ENCODE assay signal across 8 mouse cellular contexts in genomic region chr2:92459921-92460707, GRCm38 (mm10). TPM values are rescaled to one million over a fixed set of nuclear protein-coding genes. Genes with fewer than 3 reads are reported as not detected.
DNase-seq lines count a peak whose midpoint lies in the region; ATAC-seq and TF ChIP-seq lines count a peak whose summit lies in the region.

Slc35c1 (minus strand) TSS chr2:92460538.

- peaks cover 8 to 28% of the 10 kb centered on the region in 2 experiments for H3K4me1 ChIP-seq in MEL (ENCODE audit: control insufficient read depth in 1 of 2, insufficient read depth in 2 of 2, low read length in 2 of 2)
- H3K4me1 ChIP-seq in embryonic facial prominence, embryonic 10.5 days: peaks cover 40% of the 10 kb centered on the region
- H3K4me1 ChIP-seq in lung, embryonic 14.5 days (ENCODE audit: insufficient read depth): peaks cover 5% of the 10 kb centered on the region; the same call in 1 of the 2 replicates
- H3K4me1 ChIP-seq in neural tube, embryonic 15.5 days: peaks cover 48% of the 10 kb centered on the region

- intact Hi-C loops in heart, postnatal 10 days (cut with DNase I): no loop called here

- 2% methylated on average over 34 of the region's 34 CpGs for WGBS in embryonic facial prominence, embryonic 10.5 days
- WGBS in lung, embryonic 14.5 days: under 1% methylated on average over 34 of the region's 34 CpGs
- 2% methylated on average over 34 of the region's 34 CpGs for WGBS in neural tube, embryonic 15.5 days

- no peak for TF ChIP-seq RAD21 in MEL (IDR thresholded peaks at IDR 0.05; ENCODE audit: low read depth, low read length)

- H3K36me3 ChIP-seq in MEL (ENCODE audit: control insufficient read depth in 1 of 2, insufficient read depth in 2 of 2, low read length in 2 of 2): peaks cover 0 to 28% of the 10 kb centered on the region in 2 experiments; a peak in 2 of 4 replicates
- H3K36me3 ChIP-seq in embryonic facial prominence, embryonic 10.5 days (replicated peaks): no peaks in the 10 kb centered on the region
- 0 out of 2 replicates have a peak, but pooled peaks cover under 1% of the 10 kb centered on the region for H3K36me3 ChIP-seq in lung, embryonic 14.5 days (ENCODE audit: insufficient read depth)
- no peaks in the 10 kb centered on the region for H3K36me3 ChIP-seq in neural tube, embryonic 15.5 days

- peaks cover 38% of the 10 kb centered on the region for H3K79me2 ChIP-seq in MEL (ENCODE audit: control insufficient read depth, insufficient read depth, low read length, poor library complexity)

- DNase-seq in 416B (ENCODE audit: low read depth) (peak; percentile 33), MEL (ENCODE audit: low read depth, low spot score) (peak; percentile 49), adipocyte (ENCODE audit: low spot score) (no peak)
- no peak for DNase-seq in embryonic facial prominence, embryonic 10.5 days (ENCODE audit: low spot score)
- peak; percentile 34 to 40 for DNase-seq in heart, postnatal 10 days
- DNase-seq in kidney, postnatal 25 days: peak; percentile 56 to 79
- peak; percentile 22 for DNase-seq in lung, embryonic 14.5 days

- no peaks in the 10 kb centered on the region for H3K27me3 ChIP-seq in MEL (ENCODE audit: control insufficient read depth in 1 of 2, insufficient read depth in 2 of 2, low read length in 2 of 2)
- peaks cover 34% of the 10 kb centered on the region for H3K27me3 ChIP-seq in embryonic facial prominence, embryonic 10.5 days (replicated peaks; ENCODE audit: low read depth, poor library complexity, severe bottlenecking)
- H3K27me3 ChIP-seq in lung, embryonic 14.5 days (ENCODE audit: insufficient read depth, low read length): peaks cover 17% of the 10 kb centered on the region
- H3K27me3 ChIP-seq in neural tube, embryonic 15.5 days (replicated peaks): peaks cover 20% of the 10 kb centered on the region

- H3K27ac ChIP-seq in MEL (ENCODE audit: control insufficient read depth, low read depth, low read length): peak within 1 kb of the TSS; percentile 81
- H3K27ac ChIP-seq in embryonic facial prominence, embryonic 10.5 days (replicated peaks): peak within 1 kb of the TSS; percentile 84
- peak within 1 kb of the TSS; percentile 36; the same call in 1 of the 2 replicates for H3K27ac ChIP-seq in lung, embryonic 14.5 days (ENCODE audit: low read depth)
- peak within 1 kb of the TSS; percentile 62 for H3K27ac ChIP-seq in neural tube, embryonic 15.5 days (replicated peaks)

- peak within 1 kb of the TSS; percentile 80 to 88 for H3K4me3 ChIP-seq in MEL (ENCODE audit: control insufficient read depth in 1 of 2, insufficient read depth in 1 of 2, low read depth in 2 of 2, low read length in 2 of 2)
- H3K4me3 ChIP-seq in embryonic facial prominence, embryonic 10.5 days: peak within 1 kb of the TSS; percentile 90
- H3K4me3 ChIP-seq in lung, embryonic 14.5 days (ENCODE audit: low read depth, low read length): peak within 1 kb of the TSS; percentile 75
- H3K4me3 ChIP-seq in neural tube, embryonic 15.5 days (replicated peaks): peak within 1 kb of the TSS; percentile 52

- ATAC-seq in lung, embryonic 14.5 days (ENCODE audit: insufficient read depth): 0 out of 2 replicates have a peak, but pooled peaks have one; percentile 8
- ATAC-seq in neural tube, embryonic 15.5 days (ENCODE audit: low FRiP score): peak; percentile 60

- no peak for TF ChIP-seq CTCF in MEL (IDR thresholded peaks at IDR 0.05 in 2 of 3, conservative IDR thresholded peaks at IDR 0.05 in 1 of 3; ENCODE audit: control insufficient read depth in 1 of 3, insufficient read depth in 1 of 3, low read depth in 2 of 3, low read length in 3 of 3, poor library complexity in 1 of 3, severe bottlenecking in 1 of 3)
- no peak for TF ChIP-seq CTCF in lung, embryonic 14.5 days (IDR thresholded peaks at IDR 0.05; ENCODE audit: low read depth)

- peak within 1 kb of the TSS; percentile 90 for H3K4me2 ChIP-seq in lung, embryonic 14.5 days
- peak within 1 kb of the TSS; percentile 90 for H3K4me2 ChIP-seq in neural tube, embryonic 15.5 days

- no peak for TF ChIP-seq POLR2A in MEL (IDR thresholded peaks at IDR 0.05; ENCODE audit: control insufficient read depth in 1 of 2, insufficient read depth in 1 of 2, low read depth in 1 of 2, low read length in 2 of 2, poor library complexity in 1 of 2)

- no peaks in the 10 kb centered on the region for H3K9me3 ChIP-seq in MEL (replicated peaks; ENCODE audit: insufficient read depth, low read length)
- H3K9me3 ChIP-seq in embryonic facial prominence, embryonic 10.5 days: no peaks in the 10 kb centered on the region
- no peaks in the 10 kb centered on the region for H3K9me3 ChIP-seq in lung, embryonic 14.5 days (ENCODE audit: low read depth, low read length)
- no peaks in the 10 kb centered on the region for H3K9me3 ChIP-seq in neural tube, embryonic 15.5 days (replicated peaks)

- H3K9ac ChIP-seq in MEL (ENCODE audit: control insufficient read depth, low read depth, low read length, poor library complexity, severe bottlenecking): peak within 1 kb of the TSS; percentile 88
- H3K9ac ChIP-seq in lung, embryonic 14.5 days: peak within 1 kb of the TSS; percentile 69
- peak within 1 kb of the TSS; percentile 48 for H3K9ac ChIP-seq in neural tube, embryonic 15.5 days (replicated peaks)

- no peak for TF ChIP-seq EP300 in MEL (IDR thresholded peaks at IDR 0.05; ENCODE audit: low read depth in 1 of 2, low read length in 2 of 2)

TF ChIP-seq in MEL, 35 proteins besides CTCF, POLR2A, EP300 and RAD21:
- no peak; the same call in 1 of the 2 replicates for TF ChIP-seq NRF1 (IDR thresholded peaks at IDR 0.05; ENCODE audit: insufficient read depth, low read depth, low read length, poor library complexity, severe bottlenecking)
- TF ChIP-seq ELF1 (IDR thresholded peaks at IDR 0.05; ENCODE audit: low read depth, low read length): 0 out of 2 replicates have a peak, but pooled peaks have one; percentile 17
- TF ChIP-seq TCF12 (IDR thresholded peaks at IDR 0.05; ENCODE audit: low read depth, low read length): 0 out of 2 replicates have a peak, but pooled peaks have one; percentile 7
- peak; percentile 35; the same call in 1 of the 2 replicates for TF ChIP-seq NELFE (IDR thresholded peaks at IDR 0.05; ENCODE audit: low read depth, low read length)
- no peak for TF ChIP-seq MYC (IDR thresholded peaks at IDR 0.05; ENCODE audit: low read depth, low read length)
- no peak for TF ChIP-seq GABPA (IDR thresholded peaks at IDR 0.05; ENCODE audit: low read depth, low read length)

RNA-seq across cellular contexts. Expression of gene Slc35c1, which starts in this region (rescaled TPM):
- 14.4 and 16.8 TPM in 2 replicates for total RNA-seq in MEL (2012; rRNA removed)
- 10 to 100 TPM in 1 of 2 experiments, not detected in 1; 64.5 TPM for polyA plus RNA-seq in MEL (2012; ENCODE audit: insufficient read depth in 1 of 2, insufficient read length in 2 of 2, low read depth in 1 of 2, low replicate concordance in 2 of 2, missing spikeins in 1 of 2)
- 12.6 and 13.5 TPM in 2 replicates for polyA plus RNA-seq in embryonic facial prominence, embryonic 10.5 days (2016; fragmentation: Nextera tagmentation; extraction: Ambion mirVana)
- 1 to 10 TPM; 6.7 to 6.9 TPM for total RNA-seq in heart, postnatal 10 days (2021)
- 14.7 and 16.9 TPM in 2 replicates for polyA plus RNA-seq in lung, embryonic 14.5 days (2014; fragmentation: Nextera tagmentation; extraction: Ambion mirVana)
- polyA plus RNA-seq in neural tube, embryonic 15.5 days (2015; fragmentation: Nextera tagmentation; extraction: Ambion mirVana): 16.6 and 22.1 TPM in 2 replicates

Comparison
In these comparisons a context has a peak if more than half of its experiments do, and no peak if none do; other contexts are left out.
1. DNase-seq: peak in 416B (single experiment), MEL (single experiment), heart, postnatal 10 days (2 of 2), kidney, postnatal 25 days (2 of 2) and lung, embryonic 14.5 days (single experiment); none in embryonic facial prominence, embryonic 10.5 days (single experiment) and adipocyte (single experiment).
2. Peak in every context shown above with its lines, with median percentiles within 50 percentile points of each other: H3K27ac ChIP-seq, H3K4me3 ChIP-seq and H3K9ac ChIP-seq.